Mouse (Mus musculus): ENCODE measurements around the gene Olfr1337. TPM values are rescaled to one million over a fixed set of nuclear protein-coding genes. Genes with fewer than 3 reads are reported as not detected.
"Not testable (repeated sequence)": the region's sequence is repeated elsewhere in the genome, so short reads cannot be mapped to it uniquely, and the experiment has no call there.

Olfr1337 gene
- polyA plus RNA-seq (2012; ENCODE audit: insufficient read depth, insufficient read length, missing spikeins): not detected in 2 replicates

- Histone ChIP-seq H3K4me3 (ENCODE audit: insufficient read depth, low read depth, low read length) (no peak within 1 kb of the TSS), H3K27ac (replicated peaks; ENCODE audit: low read depth, low read length) (no peak within 1 kb of the TSS), H3K4me1 (ENCODE audit: control insufficient read depth, insufficient read depth, insufficient read length, low read length) (no peaks in the 10 kb centered on the region)
Observed at GRCm38 (mm10) chr4:118782486-118782885, at the start of gene Olfr1337. Gene Olfr1337 (minus strand): TSS chr4:118782586.

GRCm38 (mm10) chr4:118818921-118819320, 36.5 kb upstream of the Olfr1337 start:
- H3K27ac ChIP-seq (replicated peaks; ENCODE audit: low read depth, low read length): no peak overlapping the region
- no peaks in the 10 kb centered on the region for H3K4me1 ChIP-seq (ENCODE audit: control insufficient read depth, insufficient read depth, insufficient read length, low read length)
- H3K4me3 ChIP-seq (ENCODE audit: insufficient read depth, low read depth, low read length): no peak overlapping the region

GRCm38 (mm10) chr4:118809844-118810243, 27.5 kb upstream of the Olfr1337 start, which contains the start of gene Olfr1335:
Gene Olfr1335 (minus strand): TSS chr4:118809944.
- no peak within 1 kb of the TSS for H3K4me3 ChIP-seq (ENCODE audit: insufficient read depth, low read depth, low read length)
- H3K4me1 ChIP-seq (ENCODE audit: control insufficient read depth, insufficient read depth, insufficient read length, low read length): no peaks in the 10 kb centered on the region
- H3K27ac ChIP-seq (replicated peaks; ENCODE audit: low read depth, low read length): no peak within 1 kb of the TSS

DNA sequence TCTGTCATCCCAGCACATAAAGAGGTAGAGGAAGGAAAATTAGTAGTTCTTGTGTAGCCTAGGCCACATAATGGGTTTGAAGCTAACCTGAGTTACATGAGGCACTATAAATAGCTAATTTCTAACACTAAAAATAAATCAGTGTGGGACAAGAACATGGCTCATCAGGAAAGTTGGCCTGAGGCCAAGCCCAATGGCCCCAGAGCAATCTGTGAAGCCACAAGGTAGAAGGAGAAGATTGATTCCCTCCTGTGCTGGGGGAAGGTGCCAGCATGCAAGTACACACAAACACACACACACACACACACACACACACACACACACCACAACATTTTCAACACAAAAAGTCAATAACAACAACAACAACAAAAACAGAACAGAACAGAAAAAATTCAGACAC, 10.4 kb upstream of the Olfr1337 start:
- H3K4me1 ChIP-seq (ENCODE audit: control insufficient read depth, insufficient read depth, insufficient read length, low read length); H3K4me3 ChIP-seq (ENCODE audit: insufficient read depth, low read depth, low read length); H3K27ac ChIP-seq (replicated peaks; ENCODE audit: low read depth, low read length): not testable (repeated sequence)

- no peaks in the 10 kb centered on the region for H3K4me1 ChIP-seq (ENCODE audit: control insufficient read depth, insufficient read depth, insufficient read length, low read length)
- no peak within 1 kb of the TSS for H3K4me3 ChIP-seq (ENCODE audit: insufficient read depth, low read depth, low read length)
- no peak within 1 kb of the TSS for H3K27ac ChIP-seq (replicated peaks; ENCODE audit: low read depth, low read length)
Observed at GRCm38 (mm10) chr4:118758637-118759036, 23.7 kb downstream of the Olfr1337 start, which contains the start of gene Olfr1338. Gene Olfr1338 (minus strand): TSS chr4:118758737.

- no peak overlapping the region for H3K27ac ChIP-seq (replicated peaks; ENCODE audit: low read depth, low read length)
- H3K4me1 ChIP-seq (ENCODE audit: control insufficient read depth, insufficient read depth, insufficient read length, low read length): no peaks in the 10 kb centered on the region
- no peak overlapping the region for H3K4me3 ChIP-seq (ENCODE audit: insufficient read depth, low read depth, low read length)
Observed at GRCm38 (mm10) chr4:118741881-118742280, 40.5 kb downstream of the Olfr1337 start.

DNA sequence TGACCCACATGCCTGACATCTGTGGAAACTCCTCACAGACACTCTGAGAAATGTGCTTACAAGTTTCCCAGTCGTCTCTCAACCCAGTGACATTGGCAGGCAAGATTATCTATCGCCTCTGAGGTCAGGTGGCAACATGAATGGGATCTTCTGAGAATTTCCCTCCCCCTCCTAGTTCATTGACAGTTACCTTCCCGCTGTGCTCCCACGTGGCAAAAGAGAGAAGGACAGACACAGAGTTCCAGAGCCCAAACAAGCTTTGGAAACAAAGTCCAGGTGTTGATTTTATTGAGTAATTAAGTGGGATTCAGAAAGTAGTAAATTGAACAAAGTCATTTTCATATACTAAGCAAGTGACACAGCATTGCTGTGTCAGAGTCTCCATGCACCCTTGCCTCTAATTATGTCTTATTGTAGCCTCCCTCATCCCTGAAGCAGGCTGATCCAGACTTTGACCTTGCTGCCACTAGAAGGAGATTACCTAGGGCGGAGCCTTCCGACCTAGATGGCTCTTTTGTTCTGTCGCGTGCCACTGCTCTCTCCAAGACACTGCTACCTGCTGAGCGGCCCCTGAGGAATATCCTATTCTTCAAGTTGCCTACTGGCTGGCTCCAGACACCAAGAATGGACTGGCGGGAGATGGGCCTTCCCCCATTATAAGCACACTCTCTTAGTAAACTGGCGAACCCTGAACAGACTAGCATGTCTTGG, 41.2 kb downstream of the Olfr1337 start:
- no peak overlapping the region for H3K27ac ChIP-seq (replicated peaks; ENCODE audit: low read depth, low read length)
- H3K4me1 ChIP-seq (ENCODE audit: control insufficient read depth, insufficient read depth, insufficient read length, low read length): no peaks in the 10 kb centered on the region
- H3K4me3 ChIP-seq (ENCODE audit: insufficient read depth, low read depth, low read length): no peak overlapping the region

GRCm38 (mm10) chr4:118739574-118739973, 42.8 kb downstream of the Olfr1337 start:
- Histone ChIP-seq H3K27ac (replicated peaks; ENCODE audit: low read depth, low read length) (no peak overlapping the region), H3K4me3 (ENCODE audit: insufficient read depth, low read depth, low read length) (no peak overlapping the region), H3K4me1 (ENCODE audit: control insufficient read depth, insufficient read depth, insufficient read length, low read length) (no peaks in the 10 kb centered on the region)

GRCm38 (mm10) chr4:118731875-118732274, 50.5 kb downstream of the Olfr1337 start, which contains the start of gene Olfr1339:
Gene Olfr1339 (plus strand): TSS chr4:118732175.
- no peak within 1 kb of the TSS for H3K4me3 ChIP-seq (ENCODE audit: insufficient read depth, low read depth, low read length)
- no peaks in the 10 kb centered on the region for H3K4me1 ChIP-seq (ENCODE audit: control insufficient read depth, insufficient read depth, insufficient read length, low read length)
- no peak within 1 kb of the TSS for H3K27ac ChIP-seq (replicated peaks; ENCODE audit: low read depth, low read length)

Other genes starting within 250 kb of the Olfr1337 start
- not detected in 2 replicates for gene Tmem125, start 238.5 kb downstream of the Olfr1337 start, polyA plus RNA-seq (2012; ENCODE audit: insufficient read depth, insufficient read length, missing spikeins)
- not detected in 2 replicates for gene Cfap57, start 161.8 kb downstream of the Olfr1337 start, polyA plus RNA-seq (2012; ENCODE audit: insufficient read depth, insufficient read length, missing spikeins)
- gene Ebna1bp2, start 161.8 kb downstream of the Olfr1337 start, polyA plus RNA-seq (2012; ENCODE audit: insufficient read depth, insufficient read length, missing spikeins): 45.1 and 47.8 TPM in 2 replicates
- gene Olfr62, start 123.6 kb downstream of the Olfr1337 start, polyA plus RNA-seq (2012; ENCODE audit: insufficient read depth, insufficient read length, missing spikeins): not detected in 2 replicates
- not detected in 2 replicates for gene Olfr1342, start 89.8 kb downstream of the Olfr1337 start, polyA plus RNA-seq (2012; ENCODE audit: insufficient read depth, insufficient read length, missing spikeins)
- gene Olfr1341, start 79.1 kb downstream of the Olfr1337 start, polyA plus RNA-seq (2012; ENCODE audit: insufficient read depth, insufficient read length, missing spikeins): not detected in 2 replicates
- not detected in 2 replicates for gene Olfr1340, start 62.4 kb downstream of the Olfr1337 start, polyA plus RNA-seq (2012; ENCODE audit: insufficient read depth, insufficient read length, missing spikeins)
- gene Olfr1339, start 50.4 kb downstream of the Olfr1337 start, polyA plus RNA-seq (2012; ENCODE audit: insufficient read depth, insufficient read length, missing spikeins): not detected in 2 replicates
- not detected in 2 replicates for gene Olfr1338, start 23.8 kb downstream of the Olfr1337 start, polyA plus RNA-seq (2012; ENCODE audit: insufficient read depth, insufficient read length, missing spikeins)
- gene Olfr1335, start 27.4 kb upstream of the Olfr1337 start, polyA plus RNA-seq (2012; ENCODE audit: insufficient read depth, insufficient read length, missing spikeins): not detected in 2 replicates
- not detected in 2 replicates for gene Olfr1333, start 53.7 kb upstream of the Olfr1337 start, polyA plus RNA-seq (2012; ENCODE audit: insufficient read depth, insufficient read length, missing spikeins)
- not detected in 2 replicates for gene Olfr1331, start 82.1 kb upstream of the Olfr1337 start, polyA plus RNA-seq (2012; ENCODE audit: insufficient read depth, insufficient read length, missing spikeins)
- not detected in 2 replicates for gene Olfr1330, start 106.0 kb upstream of the Olfr1337 start, polyA plus RNA-seq (2012; ENCODE audit: insufficient read depth, insufficient read length, missing spikeins)
- gene Olfr1329, start 134.9 kb upstream of the Olfr1337 start, polyA plus RNA-seq (2012; ENCODE audit: insufficient read depth, insufficient read length, missing spikeins): not detected in 2 replicates
- not detected in 2 replicates for gene Olfr1328, start 156.0 kb upstream of the Olfr1337 start, polyA plus RNA-seq (2012; ENCODE audit: insufficient read depth, insufficient read length, missing spikeins)
- gene Lao1, start 179.0 kb upstream of the Olfr1337 start, polyA plus RNA-seq (2012; ENCODE audit: insufficient read depth, insufficient read length, missing spikeins): not detected in 2 replicates